Mouse (Mus musculus) midbrain, embryonic 14.5 days (tissue): Measurements from ENCODE around the gene Sept4. TPM values are rescaled to one million over a fixed set of nuclear protein-coding genes. Genes with fewer than 3 reads are reported as not detected.

Experiments
- ATAC-seq: fragments of 200-750 bp; cut with Nextera tagmentation; 2 replicates; pipeline ENCODE4 v1.8.0; 2017; ENCODE audit warnings: moderate number of reproducible peaks, moderate library complexity; ENCODE audit not compliant: low FRiP score, low TSS enrichment
- DNase-seq: peaks from one replicate; pipeline ENCODE4 v3.0.0-alpha.2; 2015
- H3K27ac ChIP-seq: fragments of 300-500 bp; sonication (generic); replicated peaks from 2 replicates; pipeline ENCODE4 v1.5.1; 2014; ENCODE audit warnings: mild to moderate bottlenecking, low read depth, low read length, moderate library complexity
- H3K27me3 ChIP-seq: fragments of 300-500 bp; sonication (generic); 2 replicates; pipeline ENCODE4 v1.6.1; 2014; ENCODE audit warnings: low read length, control low read depth, mixed read lengths; ENCODE audit not compliant: control insufficient read depth, insufficient read depth
- H3K36me3 ChIP-seq: fragments of 300-500 bp; sonication (generic); 2 replicates; pipeline ENCODE4 v1.6.1; 2014; ENCODE audit warnings: low read length, control low read depth; ENCODE audit not compliant: control insufficient read depth, insufficient read depth
- H3K4me1 ChIP-seq: fragments of 300-500 bp; sonication (generic); 2 replicates; pipeline ENCODE4 v1.6.1; 2014; ENCODE audit warnings: mild to moderate bottlenecking, antibody characterized with exemption, low read length, control low read depth; ENCODE audit not compliant: control insufficient read depth, insufficient read depth
- H3K4me2 ChIP-seq: fragments of 300-500 bp; sonication (generic); 2 replicates; pipeline ENCODE4 v1.6.1; 2014; ENCODE audit warnings: mild to moderate bottlenecking, low read length, moderate library complexity
- H3K4me3 ChIP-seq: fragments of 300-500 bp; sonication (generic); replicated peaks from 2 replicates; pipeline ENCODE4 v1.5.1; 2014; ENCODE audit warnings: low read depth, low read length
- H3K9ac ChIP-seq: fragments of 300-500 bp; sonication (generic); replicated peaks from 2 replicates; pipeline ENCODE4 v1.6.1; 2014; ENCODE audit warnings: mild to moderate bottlenecking, low read length, moderate library complexity
- H3K9me3 ChIP-seq: fragments of 300-500 bp; sonication (generic); 2 replicates; pipeline ENCODE4 v1.6.1; 2016; ENCODE audit warnings: low read length, control low read depth, mixed read lengths; ENCODE audit not compliant: control insufficient read depth
- WGBS: fragments of 180-500 bp; shearing (Covaris S2); extraction: QIAGEN DNeasy Blood & Tissue Kit; methylation state at CpG from one replicate; pipeline ENCODE4 v1.1.7; 2014; 5-methylcytosine and 5-hydroxymethylcytosine counted together
- polyA plus RNA-seq: library from polyadenylated mRNA; unstranded; fragments of >200 nt; fragmentation: Nextera tagmentation; extraction: Ambion mirVana; gene quantifications from 2 replicates; pipeline ENCODE4 v1.2.1, GENCODE M21; 2014

The Sept4 gene
- polyA plus RNA-seq, 1 experiment from 2014 or later, result 20.0 TPM

DNA sequence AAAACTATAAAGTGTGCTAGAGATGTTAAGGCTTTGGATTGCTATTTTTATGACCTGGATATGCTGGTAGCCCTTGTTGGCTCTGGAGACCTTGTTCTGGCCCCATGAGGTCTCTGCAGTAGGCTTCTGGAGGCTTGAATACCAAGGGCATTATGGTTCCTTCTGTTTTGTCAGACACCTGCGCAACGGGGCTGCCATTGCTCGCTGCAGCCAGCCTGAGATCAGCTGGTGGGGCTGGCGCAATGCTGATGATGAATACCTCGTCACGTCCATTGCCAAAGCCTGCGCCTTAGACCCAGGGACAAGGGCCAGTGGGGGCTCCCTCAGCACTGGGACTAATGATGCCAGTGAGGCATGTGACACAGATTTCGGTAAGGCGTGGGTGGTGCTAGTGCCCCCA lies 33.5 kb downstream of the Sept4 start:
- no peaks in the 10 kb centered on the region for H3K9me3 ChIP-seq
- no peak overlapping the region for H3K27ac ChIP-seq
- 97% methylated on average over 9 of the region's 9 CpGs for WGBS
- no peak for ATAC-seq
- no peaks in the 10 kb centered on the region for H3K27me3 ChIP-seq
- no peak overlapping the region for H3K4me3 ChIP-seq
- no peak overlapping the region for H3K9ac ChIP-seq
- H3K36me3 ChIP-seq, result peaks cover 100% of the 10 kb centered on the region
- no peak for DNase-seq
- no peak overlapping the region for H3K4me2 ChIP-seq
- H3K4me1 ChIP-seq, result peaks cover 3% of the 10 kb centered on the region

- ATAC-seq (no peak), DNase-seq (no peak)
- peaks cover 100% of the 10 kb centered on the region for H3K36me3 ChIP-seq
- no peak overlapping the region for H3K27ac ChIP-seq
- H3K27me3 ChIP-seq, result no peaks in the 10 kb centered on the region
- no peaks in the 10 kb centered on the region for H3K9me3 ChIP-seq
- 96% methylated on average over 2 of the region's 2 CpGs for WGBS
- no peak overlapping the region for H3K4me2 ChIP-seq
- H3K4me3 ChIP-seq, result no peak overlapping the region
- H3K4me1 ChIP-seq, result no peaks in the 10 kb centered on the region
- H3K9ac ChIP-seq, result no peak overlapping the region
These were observed 34.9 kb downstream of the Sept4 start for GRCm38 (mm10) chr11:87603571-87603970.

DNA sequence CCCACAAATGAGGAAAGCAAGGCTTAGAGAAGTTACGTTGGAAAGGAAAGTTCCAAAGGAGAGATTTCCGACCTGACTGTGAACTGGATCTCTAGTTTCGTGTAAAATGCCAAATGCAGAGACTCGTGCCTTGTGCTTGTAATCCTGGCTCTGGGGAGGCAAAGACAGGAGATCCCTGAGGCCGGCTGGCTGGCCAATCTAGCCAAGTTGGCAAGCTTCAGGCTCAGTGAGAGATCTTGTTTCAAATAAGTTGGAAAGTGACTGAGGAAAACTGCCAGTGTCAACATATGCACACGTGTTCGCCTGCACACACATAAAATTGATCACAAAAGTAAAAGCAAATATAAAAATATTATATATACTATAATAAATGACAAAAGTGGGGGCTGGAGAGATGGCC lies 40.6 kb downstream of the Sept4 start:
- no peak for ATAC-seq
- Histone ChIP-seq H3K9ac (no peak overlapping the region), H3K4me2 (no peak overlapping the region), H3K27me3 (no peaks in the 10 kb centered on the region), H3K9me3 (no peaks in the 10 kb centered on the region), H3K4me1 (no peaks in the 10 kb centered on the region), H3K36me3 (peaks cover 96% of the 10 kb centered on the region), H3K4me3 (no peak overlapping the region), H3K27ac (no peak overlapping the region)
- 92% methylated on average over 7 of the region's 7 CpGs for WGBS
- DNase-seq, result no peak

DNA sequence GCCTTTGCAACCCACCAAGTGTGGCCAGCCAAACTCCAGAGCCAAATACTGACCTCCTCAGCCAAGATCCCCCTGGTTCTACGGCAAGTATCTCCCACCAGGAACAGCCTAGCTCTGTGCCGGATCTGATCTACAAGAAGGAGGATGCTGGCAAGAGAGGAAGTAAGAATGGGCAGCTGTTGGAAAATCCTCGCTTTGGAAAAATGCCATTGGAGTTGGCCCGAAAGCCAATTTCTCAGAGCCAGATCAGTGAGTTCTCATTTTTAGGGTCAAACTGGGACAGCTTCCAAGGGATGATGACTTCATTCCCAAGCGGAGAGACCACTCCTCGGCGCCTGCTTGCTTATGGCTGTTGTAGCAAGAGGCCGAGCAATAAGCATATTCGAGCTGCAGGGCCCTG lies 42.8 kb downstream of the Sept4 start:
- Histone ChIP-seq H3K9me3 (no peaks in the 10 kb centered on the region), H3K27me3 (no peaks in the 10 kb centered on the region), H3K36me3 (peaks cover 96% of the 10 kb centered on the region), H3K4me3 (no peak overlapping the region), H3K27ac (no peak overlapping the region), H3K4me2 (no peak overlapping the region), H3K4me1 (no peaks in the 10 kb centered on the region), H3K9ac (no peak overlapping the region)
- ATAC-seq, result no peak
- DNase-seq, result no peak
- 92% methylated on average over 9 of the region's 9 CpGs for WGBS

DNA sequence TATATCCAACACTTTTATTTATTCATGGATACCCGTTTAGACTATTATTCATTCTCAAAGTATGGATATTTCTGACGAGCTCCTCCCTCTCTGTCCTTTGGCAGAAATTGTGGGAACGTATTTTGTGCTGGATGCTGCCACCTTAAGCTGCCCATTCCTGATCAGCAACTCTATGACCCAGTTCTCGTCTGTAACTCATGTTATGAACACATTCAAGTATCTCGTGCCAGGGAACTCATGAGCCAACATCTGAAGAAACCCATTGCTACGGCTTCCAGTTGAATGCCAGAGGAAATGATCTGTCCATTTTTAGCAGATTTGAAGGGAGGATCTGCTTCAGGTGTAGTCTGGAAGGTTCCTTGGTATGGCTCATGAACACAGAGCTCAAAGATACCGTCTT lies 45.3 kb downstream of the Sept4 start:
- H3K4me1 ChIP-seq, result no peaks in the 10 kb centered on the region
- no peaks in the 10 kb centered on the region for H3K27me3 ChIP-seq
- H3K4me2 ChIP-seq, result no peak overlapping the region
- DNase-seq (no peak), ATAC-seq (no peak)
- no peak overlapping the region for H3K4me3 ChIP-seq
- WGBS, result 93% methylated on average over 7 of the region's 7 CpGs
- no peaks in the 10 kb centered on the region for H3K9me3 ChIP-seq
- no peak overlapping the region for H3K27ac ChIP-seq
- no peak overlapping the region for H3K9ac ChIP-seq
- peaks cover 91% of the 10 kb centered on the region for H3K36me3 ChIP-seq

- no peak for DNase-seq
- H3K27ac ChIP-seq, result no peak overlapping the region
- H3K27me3 ChIP-seq, result no peaks in the 10 kb centered on the region
- ATAC-seq, result no peak
- 96% methylated on average over 5 of the region's 5 CpGs for WGBS
- H3K4me2 ChIP-seq, result no peak overlapping the region
- H3K36me3 ChIP-seq, result peaks cover 86% of the 10 kb centered on the region
- no peak overlapping the region for H3K4me3 ChIP-seq
- no peaks in the 10 kb centered on the region for H3K9me3 ChIP-seq
- no peak overlapping the region for H3K9ac ChIP-seq
- H3K4me1 ChIP-seq, result no peaks in the 10 kb centered on the region
These were observed 46.8 kb downstream of the Sept4 start for GRCm38 (mm10) chr11:87615551-87615950.

DNA sequence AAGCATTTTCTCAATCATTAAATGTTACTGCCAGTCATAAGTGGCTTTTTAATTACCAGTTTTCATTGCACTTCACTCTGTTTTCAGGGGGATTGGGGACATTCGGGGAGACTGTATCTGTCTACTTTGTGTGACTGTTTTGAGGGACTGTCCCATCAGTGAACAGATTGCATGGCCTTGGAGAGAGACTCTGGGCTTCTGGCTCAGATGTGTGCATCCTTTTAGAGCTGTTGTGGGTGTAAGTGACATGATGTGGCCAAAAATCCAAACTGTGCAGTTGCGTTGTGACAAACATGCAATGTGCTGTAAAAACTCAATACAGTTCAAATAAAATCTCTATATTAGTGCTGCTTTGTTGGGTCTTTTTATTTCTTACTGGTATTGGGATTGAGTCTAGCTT lies 47.2 kb downstream of the Sept4 start:
- H3K36me3 ChIP-seq, result peaks cover 82% of the 10 kb centered on the region
- DNase-seq, result no peak
- H3K4me3 ChIP-seq, result no peak overlapping the region
- ATAC-seq, result no peak
- no peaks in the 10 kb centered on the region for H3K4me1 ChIP-seq
- H3K27ac ChIP-seq, result no peak overlapping the region
- H3K9ac ChIP-seq, result no peak overlapping the region
- no peaks in the 10 kb centered on the region for H3K9me3 ChIP-seq
- no peak overlapping the region for H3K4me2 ChIP-seq
- WGBS, result 97% methylated on average over 2 of the region's 2 CpGs
- H3K27me3 ChIP-seq, result no peaks in the 10 kb centered on the region

DNA sequence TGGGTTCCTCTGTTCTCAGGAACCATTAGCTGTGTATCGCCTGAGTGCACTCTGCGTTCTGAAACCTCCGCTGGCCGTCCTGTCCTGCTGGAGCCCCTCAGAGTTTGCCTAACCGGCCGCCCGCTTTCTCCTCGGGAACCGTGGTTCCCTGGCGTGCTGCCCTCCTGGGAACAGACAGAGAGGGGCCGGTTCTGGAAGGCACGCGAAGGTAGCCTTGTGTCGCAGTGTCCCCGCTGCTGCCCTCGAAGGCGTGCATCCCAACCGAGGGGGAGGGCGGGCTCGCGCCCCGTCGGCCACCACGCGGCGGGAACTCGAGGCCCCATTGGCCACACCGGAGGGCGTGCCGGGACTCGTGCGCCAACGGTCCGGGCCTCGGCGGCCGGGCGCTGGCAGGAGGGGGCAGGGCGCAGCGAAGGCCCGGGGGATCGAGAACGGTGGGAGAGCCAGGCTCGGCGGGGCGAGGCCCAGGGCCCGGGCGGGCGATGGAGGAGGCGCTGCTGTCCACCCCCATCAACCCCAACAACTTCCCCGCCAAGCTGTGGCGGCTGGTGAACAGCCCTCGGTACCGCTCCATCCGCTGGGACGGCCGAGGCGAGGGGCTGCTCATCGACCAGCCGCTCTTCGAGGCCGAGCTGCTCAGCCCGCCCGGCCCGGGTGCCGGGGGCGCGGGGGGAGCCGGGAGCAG lies 48.2 kb downstream of the Sept4 start, which contains the start of gene Hsf5:
Gene Hsf5, plus strand, starts transcription at position 375 of the 685 bp plus-strand sequence.
- no peak for DNase-seq
- WGBS, result 86% methylated on average over 58 of the region's 69 CpGs
- H3K4me2 ChIP-seq, result no peak within 1 kb of the TSS

GRCm38 (mm10) chr11:87617606-87618005 lies 48.9 kb downstream of the Sept4 start:
- no peaks in the 10 kb centered on the region for H3K4me1 ChIP-seq
- H3K4me3 ChIP-seq, result no peak overlapping the region
- H3K27me3 ChIP-seq, result no peaks in the 10 kb centered on the region
- ATAC-seq, result no peak
- no peak overlapping the region for H3K27ac ChIP-seq
- no peaks in the 10 kb centered on the region for H3K9me3 ChIP-seq
- no peak overlapping the region for H3K9ac ChIP-seq
- DNase-seq, result no peak
- H3K36me3 ChIP-seq, result peaks cover 73% of the 10 kb centered on the region
- WGBS, result 96% methylated on average over 32 of the region's 32 CpGs
- no peak overlapping the region for H3K4me2 ChIP-seq

More for the DNA sequence above, 48.2 kb downstream of the Sept4 start, which contains the start of gene Hsf5:
- Histone ChIP-seq H3K36me3 (peaks cover 76% of the 10 kb centered on the region), H3K9me3 (no peaks in the 10 kb centered on the region), H3K27ac (no peak within 1 kb of the TSS), H3K27me3 (no peaks in the 10 kb centered on the region), H3K9ac (no peak within 1 kb of the TSS), H3K4me3 (no peak within 1 kb of the TSS), H3K4me1 (no peaks in the 10 kb centered on the region)
- ATAC-seq, result no peak
